Mouse (Mus musculus) layer of hippocampus, adult 2 months (tissue): ENCODE measurements around the gene Hp1bp3. TPM values are rescaled to one million over a fixed set of nuclear protein-coding genes. Genes with fewer than 3 reads are reported as not detected.

Experiments used
- DNase-seq, 2 experiments: peaks; one replicate each; pipeline ENCODE4 v3.0.0; 2022; ENCODE audit warnings: low spot score in 2 of 2
- H3K27ac ChIP-seq: fragments of 200-600 bp; 2 replicates; pipeline ENCODE4 v1.8.1; 2022
- H3K4me3 ChIP-seq: fragments of 200-600 bp; 2 replicates; pipeline ENCODE4 v1.8.1; 2022; ENCODE audit warnings: mild to moderate bottlenecking
- CTCF ChIP-seq: fragments of 200-600 bp; conservative IDR thresholded peaks from 2 replicates; pipeline ENCODE4 v1.8.1; 2022; ENCODE audit warnings: antibody characterized with exemption, mild to moderate bottlenecking, moderate library complexity
- long read RNA-seq, 2 experiments: library from polyadenylated mRNA; stranded (forward); transcript quantifications; one replicate each; pipeline ENCODE4 v2.0.0; 2021; ENCODE audit warnings: borderline mapping rate in 2 of 2
- total RNA-seq, 2 experiments: library from RNA; stranded (reverse); gene quantifications; 2 replicates each; pipeline ENCODE4 v1.2.3; 2021

Gene Hp1bp3
- 100 to 1,000 TPM; 178 to 183 TPM for total RNA-seq
- long read RNA-seq, experiment 1, transcript Hp1bp3-201 (13 exons, 3,311 nt): minor isoform, 17 of 94 reads
- long read RNA-seq, experiment 1, transcript Hp1bp3-202 (12 exons, 3,113 nt): major isoform, 34 of 94 reads
- long read RNA-seq, experiment 1, partial matches to known transcripts: 27 of 94 reads
- long read RNA-seq, experiment 1, other reads (novel, unspliced or antisense): 12 of 94 reads
- long read RNA-seq, experiment 2, transcript Hp1bp3-202 (12 exons, 3,113 nt): major isoform, 43 of 137 reads
- long read RNA-seq, experiment 2, transcript Hp1bp3-201 (13 exons, 3,311 nt): minor isoform, 22 of 137 reads
- long read RNA-seq, experiment 2, partial matches to known transcripts: 43 of 137 reads
- long read RNA-seq, experiment 2, other reads (novel, unspliced or antisense): 28 of 137 reads

GRCm38 (mm10) chr4:138216200-138216890 lies at the start of gene Hp1bp3:
Hp1bp3 (plus strand) TSS chr4:138216296.
- TF ChIP-seq CTCF: no peak
- Histone ChIP-seq H3K4me3 (peak within 1 kb of the TSS; percentile 75), H3K27ac (peak within 1 kb of the TSS; percentile 99)
- DNase-seq: peak; percentile 55 to 72

GRCm38 (mm10) chr4:138166519-138166918 lies 49.6 kb upstream of the Hp1bp3 start:
- no peak for TF ChIP-seq CTCF
- Histone ChIP-seq H3K4me3 (no peak overlapping the region), H3K27ac (no peak overlapping the region)
- no peak for DNase-seq

GRCm38 (mm10) chr4:138168162-138168561 lies 47.9 kb upstream of the Hp1bp3 start:
- no peak for TF ChIP-seq CTCF
- Histone ChIP-seq H3K27ac (no peak overlapping the region), H3K4me3 (no peak overlapping the region)
- DNase-seq: no peak

- no peak overlapping the region for H3K27ac ChIP-seq
- TF ChIP-seq CTCF: no peak
- H3K4me3 ChIP-seq: no peak overlapping the region
- no peak for DNase-seq
Measured at GRCm38 (mm10) chr4:138169420-138169819, 46.7 kb upstream of the Hp1bp3 start.

GRCm38 (mm10) chr4:138172686-138173085 lies 43.4 kb upstream of the Hp1bp3 start:
- TF ChIP-seq CTCF: no peak
- Histone ChIP-seq H3K27ac (no peak overlapping the region), H3K4me3 (no peak overlapping the region)
- no peak for DNase-seq

GRCm38 (mm10) chr4:138179391-138179790 lies 36.7 kb upstream of the Hp1bp3 start:
- no peak overlapping the region for H3K4me3 ChIP-seq
- TF ChIP-seq CTCF: no peak
- DNase-seq: no peak
- H3K27ac ChIP-seq: no peak overlapping the region

GRCm38 (mm10) chr4:138180719-138181118 lies 35.4 kb upstream of the Hp1bp3 start:
- no peak for TF ChIP-seq CTCF
- peak overlapping the region; percentile 39; the same call in 1 of the 2 replicates for H3K27ac ChIP-seq
- H3K4me3 ChIP-seq: no peak overlapping the region
- peak in 1 of 2 experiments; percentile 32 for DNase-seq

- no peak for TF ChIP-seq CTCF
- H3K27ac ChIP-seq: no peak overlapping the region
- no peak overlapping the region for H3K4me3 ChIP-seq
- no peak for DNase-seq
Measured at GRCm38 (mm10) chr4:138184056-138184455, 32.0 kb upstream of the Hp1bp3 start.

- no peak overlapping the region for H3K27ac ChIP-seq
- TF ChIP-seq CTCF: no peak
- no peak for DNase-seq
- H3K4me3 ChIP-seq: no peak overlapping the region
Measured at GRCm38 (mm10) chr4:138184573-138184981, 31.5 kb upstream of the Hp1bp3 start.

- no peak overlapping the region for H3K4me3 ChIP-seq
- no peak for DNase-seq
- no peak overlapping the region for H3K27ac ChIP-seq
- TF ChIP-seq CTCF: no peak
Measured at GRCm38 (mm10) chr4:138185961-138186360, 30.1 kb upstream of the Hp1bp3 start.

GRCm38 (mm10) chr4:138187995-138188394 lies 28.1 kb upstream of the Hp1bp3 start:
- no peak overlapping the region for H3K4me3 ChIP-seq
- no peak for DNase-seq
- TF ChIP-seq CTCF: no peak
- peak overlapping the region; percentile 32; the same call in 1 of the 2 replicates for H3K27ac ChIP-seq

GRCm38 (mm10) chr4:138192561-138192960 lies 23.5 kb upstream of the Hp1bp3 start:
- DNase-seq: peak in 1 of 2 experiments; percentile 23

GRCm38 (mm10) chr4:138200769-138201168 lies 15.3 kb upstream of the Hp1bp3 start:
- no peak overlapping the region for H3K27ac ChIP-seq
- no peak for DNase-seq
- no peak for TF ChIP-seq CTCF
- no peak overlapping the region for H3K4me3 ChIP-seq

More at GRCm38 (mm10) chr4:138192561-138192960, 23.5 kb upstream of the Hp1bp3 start:
- peak overlapping the region; percentile 61 for H3K27ac ChIP-seq
- no peak for TF ChIP-seq CTCF
- H3K4me3 ChIP-seq: no peak overlapping the region
